8 mouse cellular contexts compared by ENCODE assay signal in the genomic region with DNA sequence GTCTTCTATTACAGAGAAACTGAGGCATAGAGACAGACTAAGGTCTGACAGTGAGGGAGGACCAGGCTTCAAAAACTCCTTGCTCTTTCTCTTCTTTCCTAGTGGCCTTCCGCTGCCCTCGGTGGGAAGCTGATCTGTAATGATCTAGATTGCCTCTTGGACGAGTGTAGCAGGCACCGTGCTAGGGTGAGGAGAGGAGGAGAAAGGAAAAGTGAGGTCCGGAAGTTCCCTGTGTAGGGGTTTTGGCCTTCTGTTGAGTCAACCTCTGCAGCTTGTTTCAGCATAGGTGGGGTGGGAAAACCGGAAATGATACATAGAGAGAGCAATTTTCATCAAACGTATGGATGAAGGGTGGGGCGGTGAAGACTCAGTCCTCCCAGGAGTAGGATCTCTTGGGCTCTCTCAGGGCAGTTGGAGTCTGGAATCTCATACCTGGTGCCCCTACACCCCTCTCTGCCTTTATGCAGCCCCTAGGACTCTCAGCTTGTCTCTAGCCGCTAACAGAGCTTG. TPM values are rescaled to one million over a fixed set of nuclear protein-coding genes. Genes with fewer than 3 reads are reported as not detected.
DNase-seq lines count a peak whose midpoint lies in the region; ATAC-seq lines count a peak whose summit lies in the region.

No protein-coding gene starts in this region.

- peaks cover 6% of the 10 kb centered on the region; the same call in 1 of the 2 replicates for H3K27me3 ChIP-seq in heart, embryonic 12.5 days (replicated peaks)
- H3K27me3 ChIP-seq in limb, embryonic 10.5 days (ENCODE audit: low read depth, poor library complexity, severe bottlenecking): peaks cover 30% of the 10 kb centered on the region

- H3K27ac ChIP-seq in heart, embryonic 12.5 days (ENCODE audit: poor library complexity, severe bottlenecking): no peak overlapping the region; the same call in 1 of the 2 replicates
- H3K27ac ChIP-seq in limb, embryonic 10.5 days: peak overlapping the region; percentile 30

- 60% methylated on average over 9 of the region's 9 CpGs for WGBS in heart, embryonic 12.5 days
- 60% methylated on average over 9 of the region's 9 CpGs for whole genome bisulfite sequencing in limb, embryonic 10.5 days

- H3K36me3 ChIP-seq in heart, embryonic 12.5 days: 0 out of 2 replicates have a peak, but pooled peaks cover 2% of the 10 kb centered on the region
- no peaks in the 10 kb centered on the region for H3K36me3 ChIP-seq in limb, embryonic 10.5 days

- H3K9ac ChIP-seq in heart, embryonic 12.5 days: peak overlapping the region; percentile 83

- peaks cover 33% of the 10 kb centered on the region for H3K4me1 ChIP-seq in heart, embryonic 12.5 days (replicated peaks)
- H3K4me1 ChIP-seq in limb, embryonic 10.5 days: peaks cover 17% of the 10 kb centered on the region

- ATAC-seq in heart, embryonic 12.5 days (ENCODE audit: insufficient number of reproducible peaks, low FRiP score): no peak

- intact Hi-C loops in heart, postnatal 14 days (cut with DNase I): no loop called here
- intact Hi-C loops in gastrocnemius, postnatal 14 days (cut with DNase I; ENCODE audit: low total_unique reads): no loop called here

- DNase-seq in heart, postnatal 14 days: no peak
- DNase-seq in thymus, postnatal 0 days (ENCODE audit: low spot score): peak; percentile 25
- no peak for DNase-seq in thymus, postnatal 10 days (ENCODE audit: low spot score in 2 of 2)
- DNase-seq in limb, embryonic 10.5 days (ENCODE audit: low spot score): no peak
- DNase-seq in gastrocnemius, postnatal 14 days: no peak
- no peak for DNase-seq in c-Kit-positive CD71-positive TER-119-positive erythroid progenitor cells, embryonic 14.5 days (ENCODE audit: low spot score)
- no peak for DNase-seq in thymus, adult 18-20 months

- no peaks in the 10 kb centered on the region for H3K9me3 ChIP-seq in heart, embryonic 12.5 days (replicated peaks)
- no peaks in the 10 kb centered on the region for H3K9me3 ChIP-seq in limb, embryonic 10.5 days (replicated peaks)

- peak overlapping the region; percentile 78 for H3K4me3 ChIP-seq in heart, embryonic 12.5 days
- 0 out of 2 replicates have a peak overlapping the region, but pooled peaks have one; percentile 68 for H3K4me3 ChIP-seq in limb, embryonic 10.5 days

- peak overlapping the region; percentile 89 for H3K4me2 ChIP-seq in heart, embryonic 12.5 days

RNA-seq across cellular contexts. Expression of gene Arid5a, which starts 1.5 kb away (rescaled TPM):
- 15.1 and 15.3 TPM in 2 replicates for polyA plus RNA-seq in heart, embryonic 12.5 days (2016; fragmentation: Nextera tagmentation; extraction: Ambion mirVana)
- 10 to 100 TPM in 1 of 2 experiments, 1 to 10 TPM in 1; 9.1 to 11.4 TPM for total RNA-seq in heart, postnatal 14 days (2021)
- 34.9 and 35.4 TPM in 2 replicates for polyA plus RNA-seq in thymus, postnatal 0 days (2015; fragmentation: Nextera tagmentation; extraction: Ambion mirVana)
- 2.8 and 4.2 TPM in 2 replicates for polyA plus RNA-seq in limb, embryonic 10.5 days (2016; fragmentation: Nextera tagmentation; extraction: Ambion mirVana)
- total RNA-seq in gastrocnemius, postnatal 14 days (2021): 10 to 100 TPM in 1 of 2 experiments, 1 to 10 TPM in 1; 7.8 to 12.0 TPM

RNA-seq across cellular contexts. Expression of gene Neurl3, which starts 34.5 kb away (rescaled TPM):
- polyA plus RNA-seq in heart, embryonic 12.5 days (2016; fragmentation: Nextera tagmentation; extraction: Ambion mirVana): 2.4 and 2.6 TPM in 2 replicates
- total RNA-seq in heart, postnatal 14 days (2021): 1 to 10 TPM; 2.6 to 2.9 TPM
- 3.8 and 4.4 TPM in 2 replicates for polyA plus RNA-seq in thymus, postnatal 0 days (2015; fragmentation: Nextera tagmentation; extraction: Ambion mirVana)
- polyA plus RNA-seq in limb, embryonic 10.5 days (2016; fragmentation: Nextera tagmentation; extraction: Ambion mirVana): 0.45 and 1.0 TPM in 2 replicates
- total RNA-seq in gastrocnemius, postnatal 14 days (2021): 1 to 10 TPM in 1 of 2 experiments, under 1 TPM in 1; 0.58 to 1.1 TPM

RNA-seq across cellular contexts. Expression of gene Kansl3, which starts 60.0 kb away (rescaled TPM):
- polyA plus RNA-seq in heart, embryonic 12.5 days (2016; fragmentation: Nextera tagmentation; extraction: Ambion mirVana): 54.2 TPM in 2 replicates
- 10 to 100 TPM; 58.8 to 60.5 TPM for total RNA-seq in heart, postnatal 14 days (2021)
- polyA plus RNA-seq in thymus, postnatal 0 days (2015; fragmentation: Nextera tagmentation; extraction: Ambion mirVana): 26.0 and 29.4 TPM in 2 replicates
- 50.3 and 53.4 TPM in 2 replicates for polyA plus RNA-seq in limb, embryonic 10.5 days (2016; fragmentation: Nextera tagmentation; extraction: Ambion mirVana)
- 10 to 100 TPM; 26.9 to 31.1 TPM for total RNA-seq in gastrocnemius, postnatal 14 days (2021)
